Mouse (Mus musculus): ENCODE data around the gene Slc25a39.

Gene Slc25a39

DNA sequence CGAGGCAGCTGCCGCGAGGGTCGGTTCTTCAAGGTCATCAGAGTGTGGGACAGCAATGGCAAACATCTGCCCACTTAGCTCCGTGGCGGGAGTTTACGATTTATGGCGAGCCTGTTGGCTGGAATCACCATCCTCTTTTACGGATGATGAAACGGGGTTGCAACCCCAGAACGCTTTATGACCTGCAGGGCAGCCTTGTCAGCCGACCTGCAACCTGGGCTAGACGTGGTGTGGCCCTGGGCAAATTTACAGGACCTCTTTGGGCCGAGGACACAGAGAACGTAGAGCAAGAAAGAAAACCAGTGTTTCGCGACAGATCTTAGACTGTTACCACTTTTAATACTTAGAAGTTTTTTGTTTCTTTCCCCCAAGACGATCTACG, at the start of gene Slc25a39:
Gene Slc25a39 (minus strand): TSS at position 113 of the 382 bp plus-strand sequence.
- DNase-seq (ENCODE audit: low spot score in 2 of 2) = no peak

DNA sequence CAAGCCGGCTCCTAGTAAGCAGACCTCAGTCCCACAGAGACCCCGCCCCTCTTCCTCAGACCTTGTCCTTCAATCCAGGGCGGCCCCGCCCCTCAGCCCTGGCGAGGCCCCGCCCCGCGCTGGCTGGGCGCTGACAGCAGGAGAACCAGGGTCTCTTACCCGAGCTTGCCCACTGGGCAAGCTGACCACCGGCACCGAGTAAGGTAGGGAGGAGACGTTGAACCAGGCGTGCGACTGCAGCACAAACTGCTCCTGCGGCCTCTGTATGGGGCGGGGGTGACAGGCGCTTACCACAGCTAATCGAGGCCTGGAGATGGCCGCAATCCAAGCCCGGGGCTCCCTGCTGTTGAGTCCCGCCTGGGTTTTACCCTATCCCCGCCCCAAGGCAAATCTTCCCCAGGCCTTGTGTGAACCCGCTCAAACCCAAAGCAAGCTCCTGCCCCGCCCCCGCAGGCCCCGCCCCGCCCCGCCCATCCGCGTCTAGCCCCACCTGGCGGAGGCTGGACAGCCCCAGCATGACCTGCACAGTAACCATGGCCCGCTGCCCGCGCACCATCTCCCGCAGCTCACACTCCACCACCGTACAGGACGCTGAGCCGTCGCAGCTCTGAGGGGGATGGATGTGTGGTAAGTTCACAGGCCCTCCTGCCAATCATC, 48.1 kb upstream of the Slc25a39 start:
- DNase-seq (ENCODE audit: low spot score in 2 of 2) = peak in 1 of 2 experiments; percentile 59

DNA sequence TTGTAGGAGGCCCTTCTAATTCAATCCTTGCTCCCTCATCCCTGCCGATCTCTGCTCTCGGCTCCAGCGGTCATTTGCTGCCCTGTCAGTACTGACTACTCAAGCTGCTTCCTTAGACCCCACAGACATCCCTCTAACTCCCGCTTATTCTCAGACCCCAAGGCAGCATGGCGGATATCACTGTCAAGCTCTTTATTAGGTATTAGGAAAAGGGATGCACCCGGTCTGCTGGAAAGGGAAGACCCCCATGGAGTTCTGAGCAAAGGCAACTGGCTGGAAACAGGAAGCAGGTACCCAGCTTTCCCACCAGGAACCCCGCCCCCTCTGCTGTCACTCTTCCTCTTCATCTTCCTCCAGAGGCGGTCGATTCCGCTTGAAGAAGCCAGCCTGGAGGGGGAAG, 45.4 kb upstream of the Slc25a39 start:
- no peak for DNase-seq (ENCODE audit: low spot score in 2 of 2)

DNA sequence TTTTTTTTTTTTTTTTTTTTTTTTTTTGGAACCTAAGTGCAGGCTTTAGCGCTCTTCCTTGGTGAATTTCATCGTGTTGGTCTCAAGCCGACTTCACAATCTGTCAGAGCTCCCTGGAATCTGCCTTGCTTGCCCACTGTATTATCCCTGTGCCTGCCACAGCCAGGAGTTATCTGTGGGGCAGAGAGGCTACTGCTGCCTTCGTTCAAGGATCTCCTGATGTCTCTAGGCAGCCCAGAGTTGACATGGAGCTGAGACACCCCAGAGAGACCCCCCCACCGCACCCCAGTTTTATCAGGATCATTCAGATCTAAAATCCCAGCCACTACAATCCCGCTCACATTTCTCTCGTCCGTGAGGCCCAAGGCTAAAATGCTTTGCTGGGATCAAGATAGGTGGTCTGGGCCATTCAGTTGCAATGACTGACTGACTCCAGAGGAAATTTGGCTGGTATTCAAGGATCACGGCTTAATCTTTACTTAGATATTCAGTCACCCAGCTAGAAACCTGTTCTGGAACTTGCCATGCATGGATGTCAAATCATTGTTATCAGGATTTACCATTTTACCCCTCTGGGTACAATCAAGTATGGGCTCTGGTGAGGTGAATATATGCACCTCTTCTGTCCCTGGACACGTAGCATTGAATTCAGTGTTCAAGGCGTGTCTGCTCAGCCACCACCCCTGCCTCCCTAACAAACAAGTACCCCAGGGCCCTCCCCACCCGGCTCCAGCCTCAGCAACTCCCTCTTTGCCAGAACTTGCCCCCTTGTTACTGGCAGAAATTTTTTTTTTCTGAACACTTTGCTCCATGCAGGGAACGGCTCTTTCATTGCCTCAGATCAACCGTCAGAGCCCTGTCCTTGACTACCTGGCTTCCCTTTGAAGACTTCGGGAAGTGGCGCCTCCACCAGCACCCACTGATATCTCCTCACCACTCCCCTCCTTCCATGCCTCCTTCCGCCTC, 41.6 kb upstream of the Slc25a39 start:
- no peak for DNase-seq (ENCODE audit: low spot score in 2 of 2)

DNA sequence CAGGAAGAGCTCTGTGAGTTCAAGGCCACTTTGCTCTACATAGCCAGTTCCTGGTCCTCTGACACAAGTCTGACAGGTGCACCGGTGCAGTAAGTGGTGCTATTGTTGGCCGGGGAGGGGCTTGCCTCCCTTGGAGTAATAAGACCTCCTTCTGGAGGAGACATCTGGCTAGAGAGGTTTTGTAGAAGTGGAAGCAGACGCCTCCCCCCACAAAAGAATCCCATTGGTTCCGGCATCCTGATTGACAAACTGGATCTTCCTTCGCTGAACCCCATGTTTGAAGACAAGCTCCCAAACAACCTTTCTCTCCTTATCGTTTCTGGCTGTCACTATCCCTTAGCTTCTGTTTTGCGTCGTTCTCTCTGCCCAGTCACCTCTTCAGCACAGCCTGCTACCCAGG, 40.6 kb upstream of the Slc25a39 start:
- no peak for DNase-seq (ENCODE audit: low spot score in 2 of 2)

DNA sequence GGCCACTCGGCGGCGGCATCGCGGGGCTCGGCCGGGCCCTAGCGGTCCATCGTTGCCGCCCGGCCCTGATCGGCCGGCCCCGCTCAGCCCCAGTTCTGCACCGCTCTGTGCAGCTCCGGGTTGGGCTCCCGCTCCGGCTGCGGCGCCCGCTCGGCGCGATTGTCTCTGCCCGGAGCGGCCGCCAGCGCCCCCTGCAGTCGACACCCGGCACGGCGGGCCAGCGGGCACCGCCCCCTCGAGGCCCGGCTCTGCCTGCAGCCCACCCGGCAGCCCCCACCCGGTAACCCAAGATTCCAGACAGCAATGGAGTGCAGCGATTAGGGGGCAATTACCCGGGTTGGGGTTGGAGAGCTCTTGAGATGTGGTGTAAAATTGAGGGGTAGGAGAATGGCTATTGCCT, 39.8 kb upstream of the Slc25a39 start, which contains the start of gene Fam171a2:
Gene Fam171a2 (minus strand): TSS at position 186 of the 400 bp plus-strand sequence.
- DNase-seq (ENCODE audit: low spot score in 2 of 2) = peak; percentile 54 to 74

DNA sequence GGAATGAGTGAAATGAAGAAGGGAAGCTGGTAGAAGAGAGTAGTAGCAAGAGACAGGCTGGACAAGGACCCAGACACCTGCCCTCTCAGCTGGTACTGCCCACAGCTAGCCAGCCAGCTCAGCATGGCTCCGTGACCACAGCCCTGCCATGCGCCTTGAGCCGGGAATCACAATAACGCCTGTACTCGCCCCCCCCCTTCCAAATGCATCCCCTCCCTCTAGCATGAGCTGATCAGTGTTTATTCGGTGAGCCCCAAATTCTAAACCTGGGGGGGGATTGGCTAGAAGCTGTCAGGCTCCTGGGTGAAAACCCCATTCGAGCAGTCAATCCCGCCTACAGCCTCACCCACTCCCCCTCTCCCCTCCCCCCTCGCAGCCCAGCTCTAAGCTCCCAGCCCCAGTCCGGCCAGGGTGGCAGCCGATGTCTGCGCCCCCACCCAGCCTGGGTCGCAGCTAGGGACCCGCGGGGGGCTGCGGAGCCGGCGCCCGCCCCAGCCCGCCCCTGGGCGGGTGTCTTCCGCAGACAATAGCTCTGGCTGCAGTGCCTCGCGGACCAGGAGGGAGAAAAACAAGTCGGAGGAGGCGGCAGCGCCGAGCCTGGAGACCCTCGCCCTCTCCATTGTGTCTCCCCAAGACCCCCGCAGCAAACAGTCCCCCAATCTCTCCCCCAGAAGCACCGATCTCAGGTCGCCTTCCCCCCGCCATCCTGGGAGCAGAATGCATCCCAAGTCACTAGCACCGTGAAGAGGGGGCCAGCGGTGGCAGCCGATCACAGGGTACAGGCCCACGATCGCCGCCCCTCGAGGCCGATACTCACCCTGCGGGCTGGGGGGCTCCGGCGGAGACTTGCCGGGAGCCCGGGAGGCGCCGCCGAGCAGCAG, 39.1 kb upstream of the Slc25a39 start:
- peak in 1 of 2 experiments; percentile 23 for DNase-seq (ENCODE audit: low spot score in 2 of 2)

DNA sequence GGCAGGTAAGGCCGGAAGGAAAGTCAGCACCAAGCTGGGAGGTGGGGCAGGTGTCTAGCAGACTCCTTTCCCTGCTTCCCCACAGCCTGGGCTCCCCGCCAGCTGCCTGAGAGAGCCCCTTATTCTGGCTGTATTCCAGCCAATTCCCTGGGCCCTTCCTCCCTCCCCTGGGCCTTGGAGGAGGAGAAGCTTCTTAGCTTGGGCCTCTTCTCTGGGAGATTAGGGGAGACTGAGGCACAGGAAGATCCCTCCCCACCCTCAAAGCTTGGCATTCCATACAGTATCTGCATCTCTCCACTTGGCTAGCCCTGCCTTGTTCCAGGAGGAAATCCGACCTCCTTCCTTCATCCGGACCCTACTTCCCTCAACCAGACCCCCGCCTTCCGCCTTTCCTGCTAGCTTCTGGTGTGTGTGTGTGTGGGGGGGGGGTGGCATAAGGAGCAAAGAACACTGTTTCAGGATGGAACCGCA, 38.2 kb upstream of the Slc25a39 start:
- no peak for DNase-seq (ENCODE audit: low spot score in 2 of 2)

DNA sequence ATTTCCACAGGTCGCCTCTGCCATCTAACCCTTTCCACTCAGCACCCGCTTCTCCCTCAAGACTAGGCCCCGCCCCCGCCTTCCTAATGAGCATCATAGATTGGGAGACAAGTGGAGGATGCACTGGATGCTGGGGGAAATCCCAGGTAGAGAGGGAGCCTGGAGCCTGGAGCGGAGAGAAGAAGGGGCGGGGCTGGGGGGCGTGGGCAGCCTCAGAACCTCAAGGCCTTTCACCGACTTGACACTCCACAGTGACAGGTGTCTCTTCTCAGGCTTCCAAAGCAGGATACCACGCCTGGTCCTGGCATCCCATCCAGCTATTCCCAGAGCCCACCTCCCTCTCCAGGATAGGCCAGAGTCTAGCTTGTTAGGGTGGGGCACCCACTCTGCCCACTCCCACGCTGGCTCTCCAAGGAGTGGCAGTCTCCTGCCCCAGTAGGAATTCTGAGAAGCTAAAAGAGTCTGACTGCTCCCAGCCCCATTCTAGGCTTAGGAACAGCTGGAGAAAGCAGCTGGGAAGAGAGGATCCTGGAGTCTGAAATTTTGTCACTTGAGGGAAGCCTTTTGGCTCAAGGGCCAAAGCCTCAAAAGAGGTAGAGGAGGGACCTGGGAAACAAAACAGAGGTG, 37.6 kb upstream of the Slc25a39 start:
- no peak for DNase-seq (ENCODE audit: low spot score in 2 of 2)

DNA sequence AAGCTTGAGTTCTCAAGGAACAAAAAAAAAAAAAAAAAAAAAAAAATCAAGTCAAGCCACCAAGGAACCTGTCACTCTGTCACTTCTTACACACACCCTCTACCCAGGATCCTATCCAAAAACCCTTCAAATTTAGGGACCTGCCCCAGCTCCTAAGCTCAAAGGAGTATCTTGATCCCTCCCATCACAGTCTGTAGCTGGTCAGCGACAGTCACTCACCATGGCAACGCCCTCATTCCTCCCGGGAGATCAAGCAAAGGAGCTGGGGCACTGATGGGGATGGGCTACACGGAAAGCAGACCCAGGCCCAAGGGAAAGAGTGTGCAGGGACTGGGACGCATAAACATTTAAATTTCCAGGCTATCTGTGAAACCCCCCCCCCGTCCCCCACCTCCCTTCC, 37.0 kb upstream of the Slc25a39 start:
- no peak for DNase-seq (ENCODE audit: low spot score in 2 of 2)

DNA sequence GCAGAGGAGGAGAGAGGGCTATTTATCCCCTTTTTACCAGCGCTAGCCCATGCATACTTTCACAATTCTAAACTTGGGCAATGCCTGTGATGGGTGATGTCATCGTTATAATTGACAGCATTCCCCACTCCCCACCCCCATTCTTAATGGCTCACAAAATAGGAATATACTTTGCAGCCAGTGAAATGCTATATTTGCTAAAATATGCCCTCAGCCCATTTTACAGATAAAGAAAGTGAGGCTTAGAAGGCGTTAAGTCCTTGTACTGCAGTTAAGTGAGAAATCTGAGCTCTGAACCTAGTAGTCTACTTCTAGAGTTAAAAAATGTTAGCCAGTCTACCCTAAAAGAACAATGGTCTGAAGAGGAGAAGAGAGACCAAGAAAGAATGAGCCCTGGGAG, 36.6 kb upstream of the Slc25a39 start:
- DNase-seq (ENCODE audit: low spot score in 2 of 2) = no peak

DNA sequence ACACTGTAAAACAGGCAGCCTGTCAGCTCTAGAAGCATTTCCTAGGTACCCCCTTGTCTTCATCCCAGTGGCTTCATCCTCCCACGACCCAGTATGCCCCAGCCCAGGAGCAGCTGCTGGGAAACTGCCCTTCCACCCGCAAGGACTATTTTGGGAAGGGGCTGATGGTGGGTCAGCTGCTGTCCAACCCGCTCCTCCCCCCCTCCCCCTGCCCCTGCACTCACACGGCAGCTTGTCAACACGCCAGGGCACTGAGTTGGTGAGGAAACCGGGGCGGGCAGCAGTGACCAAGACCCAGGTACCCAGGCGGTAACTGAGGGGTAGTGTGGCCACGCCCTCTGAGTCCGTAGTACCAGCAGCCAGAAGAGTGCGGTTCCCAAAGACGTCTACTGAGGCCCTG, 36.0 kb upstream of the Slc25a39 start:
- DNase-seq (ENCODE audit: low spot score in 2 of 2) = no peak

DNA sequence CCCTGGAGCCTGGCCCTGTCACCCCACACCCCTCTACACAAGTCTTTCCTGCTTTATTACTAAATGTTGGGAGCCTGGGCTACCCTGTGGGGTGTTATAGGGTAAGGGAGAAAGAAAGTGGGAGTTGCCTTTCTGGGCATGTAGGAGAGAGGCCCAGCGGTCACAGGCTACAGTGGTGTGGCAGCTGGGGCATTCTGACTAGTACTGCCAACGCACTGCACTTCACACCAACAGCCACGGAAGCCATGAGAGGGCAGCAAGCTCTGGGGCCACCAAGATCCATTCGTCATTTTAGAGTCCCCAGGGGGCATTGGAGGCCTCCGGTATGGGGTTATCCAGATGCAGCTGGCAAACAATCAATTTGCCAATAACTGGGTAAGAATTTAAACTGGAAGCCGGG, 34.3 kb upstream of the Slc25a39 start:
- no peak for DNase-seq (ENCODE audit: low spot score in 2 of 2)

DNA sequence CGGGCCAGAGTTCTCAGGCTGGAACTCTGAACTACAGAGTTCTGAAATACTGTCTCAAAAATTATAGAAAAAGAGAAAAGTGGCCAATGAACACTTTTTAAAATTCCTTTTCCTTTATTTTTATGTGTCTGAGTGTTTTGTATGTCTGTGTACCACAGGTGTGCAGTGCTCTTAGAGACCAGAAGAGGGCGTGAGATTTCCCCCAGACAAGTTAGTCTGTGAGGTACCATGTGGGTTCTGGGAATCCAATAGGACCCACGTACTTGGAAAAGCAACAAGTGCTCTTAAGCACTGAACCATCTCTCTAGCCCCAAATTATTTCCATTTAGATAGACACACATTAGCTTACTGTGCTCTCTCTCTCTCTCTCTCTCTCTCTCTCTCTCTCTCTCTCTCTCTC, 33.7 kb upstream of the Slc25a39 start:
- no peak for DNase-seq (ENCODE audit: low spot score in 2 of 2)

DNA sequence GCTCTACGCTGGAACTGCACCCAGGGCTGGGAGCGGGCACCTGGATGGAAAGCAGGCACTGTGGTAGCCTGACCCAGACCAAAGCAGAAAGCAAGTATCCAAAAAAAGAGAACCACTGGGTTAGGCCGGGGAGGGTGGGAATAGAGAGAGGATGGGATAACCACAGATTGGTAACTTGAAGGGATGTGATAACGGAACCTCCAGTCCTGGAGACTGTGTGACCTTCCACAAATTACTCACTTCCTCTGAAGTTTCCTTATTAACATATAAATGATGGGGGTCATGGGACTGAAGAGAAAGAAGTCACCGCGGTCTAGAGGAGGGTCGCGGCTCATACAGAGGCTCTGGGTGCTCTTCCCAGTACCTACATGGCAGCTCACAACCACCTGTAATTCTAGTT, 32.5 kb upstream of the Slc25a39 start:
- no peak for DNase-seq (ENCODE audit: low spot score in 2 of 2)

DNA sequence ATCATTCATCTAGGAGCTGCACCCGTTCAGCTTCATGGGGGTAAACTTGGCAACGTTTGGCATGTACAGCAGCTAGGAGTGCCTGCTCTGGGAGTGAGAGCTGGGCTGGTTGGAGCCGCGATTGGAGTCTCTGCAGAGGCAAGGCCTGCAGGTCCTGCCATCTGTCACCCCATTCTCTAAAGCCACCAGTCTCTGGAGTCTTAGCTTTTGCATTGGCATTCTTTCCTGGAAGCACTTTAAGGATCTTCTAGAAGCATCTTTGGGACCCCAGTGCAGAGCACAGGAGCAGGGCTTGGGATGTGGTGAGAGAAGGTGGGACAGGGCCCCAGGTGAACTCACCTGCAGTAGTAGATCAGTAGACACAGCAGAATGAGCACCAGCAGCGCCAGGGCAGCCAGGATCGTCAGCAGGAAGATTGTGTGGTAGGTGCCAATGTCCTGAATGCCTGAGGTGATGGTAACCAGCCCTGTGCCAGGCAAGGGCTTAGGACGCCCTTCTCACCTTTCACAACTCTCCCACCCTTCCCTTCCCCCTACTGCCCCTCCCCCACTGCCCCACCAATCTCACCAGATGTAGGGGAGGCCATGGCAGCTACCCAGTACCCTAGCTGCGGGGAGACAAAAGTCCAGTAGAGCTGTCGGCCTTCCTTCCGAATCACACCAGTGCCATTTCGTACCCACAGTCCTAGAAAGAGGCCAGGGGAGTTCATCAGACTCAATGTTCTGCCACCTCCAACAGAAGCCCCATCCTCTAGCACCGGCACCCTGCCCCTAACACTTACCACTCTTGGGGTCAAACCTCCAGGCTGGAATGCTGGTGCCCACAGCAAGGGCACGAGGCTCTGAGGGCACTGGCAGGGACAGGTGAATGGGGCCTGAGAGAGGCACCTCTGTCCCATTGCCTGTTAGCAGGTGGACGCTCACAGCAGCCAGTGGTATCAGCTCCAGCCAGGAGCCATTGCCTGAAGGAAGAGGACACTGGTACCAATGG, 31.6 kb upstream of the Slc25a39 start:
- no peak for DNase-seq (ENCODE audit: low spot score in 2 of 2)

DNA sequence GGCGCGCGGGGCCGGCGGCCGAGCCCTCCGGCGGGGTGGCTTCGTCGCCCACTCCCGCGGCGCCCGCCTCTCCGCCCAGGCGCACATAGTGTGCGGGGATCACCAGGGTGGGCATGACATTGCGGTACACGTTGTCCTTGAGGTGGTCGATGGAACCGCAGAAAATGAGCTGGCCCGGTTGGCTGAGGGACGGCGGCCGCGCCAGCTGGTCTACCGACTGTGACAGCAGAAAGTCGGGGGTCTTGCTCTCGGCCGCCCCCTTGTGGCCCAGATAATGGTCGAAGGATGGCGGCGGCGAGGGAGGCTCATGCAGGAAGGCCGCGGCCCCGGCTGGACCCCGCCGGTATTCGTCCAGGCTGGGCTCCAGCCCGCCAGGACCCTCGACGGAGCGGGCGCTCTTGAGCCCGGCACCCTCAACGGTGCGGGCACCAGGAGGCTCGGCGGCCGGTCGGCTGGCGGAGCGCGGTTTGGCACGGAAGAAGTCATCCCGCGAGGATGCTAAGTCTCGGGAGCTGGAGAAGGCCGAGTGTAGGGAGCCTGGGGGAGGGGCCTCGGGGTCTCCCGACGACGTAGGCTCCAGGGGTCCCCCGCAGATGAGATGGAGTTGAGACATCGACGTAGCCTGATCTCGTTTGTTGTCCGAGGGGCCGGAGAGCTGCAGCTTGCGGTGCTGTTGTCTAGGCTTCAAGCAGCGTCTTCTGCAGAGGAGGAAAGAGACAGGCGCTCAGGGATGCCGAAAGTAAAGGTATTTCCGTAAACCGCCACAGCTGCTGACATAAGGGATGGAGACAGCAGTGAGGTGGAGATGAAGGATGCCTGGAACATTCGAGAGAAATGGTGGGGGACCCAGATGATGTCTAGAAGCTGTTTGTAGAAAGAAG, 30.7 kb upstream of the Slc25a39 start:
- DNase-seq (ENCODE audit: low spot score in 2 of 2) = peak; percentile 60 to 83

DNA sequence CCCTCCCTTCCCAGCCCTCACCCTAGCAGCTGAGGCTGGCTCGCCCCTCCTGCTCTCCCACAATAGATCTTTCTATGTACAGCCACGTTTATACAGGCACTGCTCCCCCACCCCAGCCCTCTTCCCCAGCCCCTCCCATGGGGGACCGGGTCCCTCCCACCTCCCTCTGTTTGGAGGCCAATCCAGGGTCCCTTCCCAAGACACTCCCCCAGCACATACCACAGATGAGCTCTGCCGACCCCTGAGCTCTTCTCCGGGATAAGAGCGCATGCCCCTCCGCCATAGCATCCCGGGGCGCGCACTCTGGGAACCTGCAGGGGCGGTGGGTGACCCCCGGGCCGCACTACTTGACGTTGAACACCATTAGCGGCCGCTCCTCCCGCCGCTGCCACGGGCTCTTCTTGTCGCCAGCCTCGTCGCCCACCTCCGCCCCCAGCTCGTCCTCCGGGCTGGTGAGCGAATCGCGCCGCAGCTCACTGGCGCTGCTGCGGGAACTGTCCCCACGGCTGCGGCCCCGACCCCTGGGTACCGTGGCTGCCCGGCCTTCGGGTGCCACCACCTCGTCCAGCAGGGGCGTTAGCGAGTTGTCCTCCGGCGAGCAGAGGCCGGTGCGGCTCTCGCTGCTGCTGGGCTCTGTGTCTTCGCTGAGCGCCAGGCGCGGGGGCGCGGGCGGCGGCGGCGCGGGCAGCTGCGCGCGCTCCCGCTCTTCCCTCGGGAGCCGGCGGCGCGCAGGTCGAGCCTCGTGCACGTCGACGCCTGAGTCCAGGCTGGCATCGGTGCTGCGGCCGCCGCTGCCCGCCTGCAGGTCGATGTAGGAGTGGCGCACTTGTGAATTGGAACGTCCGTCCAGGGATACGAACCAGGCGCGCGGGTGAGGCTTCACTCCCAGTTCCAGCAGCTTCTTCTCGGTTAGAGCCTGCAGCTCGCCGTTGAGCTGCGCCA, 29.6 kb upstream of the Slc25a39 start:
- peak in 1 of 2 experiments; percentile 57 for DNase-seq (ENCODE audit: low spot score in 2 of 2)
